Mouse (Mus musculus) thymus, postnatal 25 days (tissue): ENCODE measurements around the gene Ptprj.

ENCODE experiments used
- DNase-seq: peaks from one replicate; pipeline ENCODE4 v3.0.0; 2022

Gene Ptprj

DNA sequence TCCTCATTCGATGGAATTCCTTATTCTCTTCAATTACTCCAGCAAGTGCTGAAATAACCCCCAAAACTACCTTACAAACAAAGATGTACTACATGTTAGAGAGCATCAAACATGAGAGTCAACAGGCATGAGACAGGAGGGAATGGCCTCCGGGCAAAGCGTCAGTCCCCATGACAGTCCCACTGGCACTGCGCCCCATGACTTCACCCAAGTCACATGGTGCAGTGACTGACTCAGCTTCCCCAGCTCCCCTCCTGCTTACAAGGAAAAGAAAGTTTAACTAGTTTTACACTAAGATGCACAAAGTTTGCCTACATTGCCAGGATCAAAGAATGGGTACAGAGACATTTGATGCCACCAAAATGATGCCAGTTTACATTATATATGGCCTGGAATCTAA is 71.2 kb downstream of the Ptprj start:
- no peak for DNase-seq

GRCm38 (mm10) chr2:90506143-90506542 is 74.3 kb downstream of the Ptprj start:
- no peak for DNase-seq

DNA sequence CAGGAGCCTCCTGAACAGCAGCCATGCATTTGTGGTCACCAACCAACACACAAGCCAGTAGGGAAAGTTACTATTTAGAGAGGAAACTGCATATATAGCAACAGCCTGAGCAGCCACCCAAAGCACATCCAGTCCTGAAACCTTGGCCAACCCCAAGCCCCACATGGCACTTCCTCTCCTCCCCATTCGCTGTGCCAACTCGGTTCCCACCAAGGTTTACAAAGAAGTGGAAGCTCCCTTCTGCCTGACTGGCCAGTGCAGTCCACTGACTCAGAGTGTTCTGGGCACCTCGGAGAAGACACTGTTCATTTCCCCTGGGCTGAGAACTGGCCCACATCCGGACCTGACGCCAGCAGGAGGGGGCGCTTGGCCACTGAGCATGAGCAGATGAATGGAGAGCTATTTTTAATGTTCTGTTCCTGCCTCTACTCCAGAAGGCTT is 75.7 kb downstream of the Ptprj start:
- peak; percentile 59 for DNase-seq

GRCm38 (mm10) chr2:90503182-90503833 is 77.1 kb downstream of the Ptprj start:
- no peak for DNase-seq

DNA sequence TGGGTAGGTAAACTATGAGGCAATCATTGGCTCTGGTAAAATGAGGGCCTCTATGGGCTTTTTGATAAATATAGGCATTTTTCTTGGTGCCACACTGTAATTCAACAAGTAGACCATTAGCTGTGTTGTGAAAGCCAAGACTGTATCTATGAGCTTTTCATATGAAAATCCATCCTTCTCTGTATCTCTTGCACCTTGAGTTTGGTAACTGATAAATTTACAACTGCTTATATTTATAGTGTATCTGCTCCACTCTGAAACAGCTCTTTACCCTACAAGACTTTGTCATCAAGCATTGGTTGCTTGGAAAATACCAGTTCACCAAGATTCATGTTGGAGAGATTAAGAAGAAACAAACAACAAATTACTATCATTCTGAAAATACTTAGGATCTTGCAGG is 77.7 kb downstream of the Ptprj start:
- DNase-seq, result no peak

- DNase-seq, result no peak
Observed at GRCm38 (mm10) chr2:90501708-90502107, 78.7 kb downstream of the Ptprj start.

GRCm38 (mm10) chr2:90500892-90501291 is 79.6 kb downstream of the Ptprj start:
- no peak for DNase-seq

DNA sequence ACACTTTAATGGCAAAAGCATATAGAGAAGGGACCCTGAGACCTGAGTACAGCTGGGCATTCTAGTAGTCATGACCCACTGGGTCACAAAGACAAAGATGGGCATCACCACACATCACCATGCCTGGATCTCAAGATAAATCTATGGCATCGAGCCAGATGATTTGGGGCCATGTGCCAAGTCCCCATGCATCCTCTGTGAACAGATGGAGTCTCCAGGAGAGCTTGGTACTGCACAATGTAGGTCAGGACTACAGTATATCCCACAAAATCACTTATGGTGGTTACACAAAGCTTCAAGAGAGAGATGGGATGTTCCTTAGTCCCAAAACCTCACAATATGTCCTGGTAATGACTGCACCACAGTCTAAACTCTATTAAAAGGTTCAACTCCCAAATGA is 81.4 kb downstream of the Ptprj start:
- DNase-seq, result no peak

- no peak for DNase-seq
Observed at GRCm38 (mm10) chr2:90497551-90497950, 82.9 kb downstream of the Ptprj start.

DNA sequence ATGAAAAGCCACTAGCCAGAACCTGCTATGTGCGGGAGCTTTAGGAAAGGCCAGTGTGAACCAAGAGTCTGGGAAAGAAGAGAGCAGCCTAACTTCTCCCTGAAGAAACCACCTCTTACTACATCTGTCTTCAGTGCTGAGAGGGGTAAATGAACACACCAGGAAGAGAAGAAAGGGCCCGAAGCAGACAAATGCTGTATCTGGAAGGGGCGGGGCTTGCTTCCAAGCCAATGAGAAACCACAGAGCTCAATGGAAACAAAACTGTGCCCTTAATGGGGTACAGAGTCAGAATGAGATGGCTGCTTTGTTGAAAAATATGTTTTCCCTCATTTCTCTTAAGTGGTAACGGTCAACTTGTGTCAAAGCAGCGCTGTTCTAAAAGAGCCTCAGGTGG is 83.8 kb downstream of the Ptprj start:
- DNase-seq, result peak; percentile 41

DNA sequence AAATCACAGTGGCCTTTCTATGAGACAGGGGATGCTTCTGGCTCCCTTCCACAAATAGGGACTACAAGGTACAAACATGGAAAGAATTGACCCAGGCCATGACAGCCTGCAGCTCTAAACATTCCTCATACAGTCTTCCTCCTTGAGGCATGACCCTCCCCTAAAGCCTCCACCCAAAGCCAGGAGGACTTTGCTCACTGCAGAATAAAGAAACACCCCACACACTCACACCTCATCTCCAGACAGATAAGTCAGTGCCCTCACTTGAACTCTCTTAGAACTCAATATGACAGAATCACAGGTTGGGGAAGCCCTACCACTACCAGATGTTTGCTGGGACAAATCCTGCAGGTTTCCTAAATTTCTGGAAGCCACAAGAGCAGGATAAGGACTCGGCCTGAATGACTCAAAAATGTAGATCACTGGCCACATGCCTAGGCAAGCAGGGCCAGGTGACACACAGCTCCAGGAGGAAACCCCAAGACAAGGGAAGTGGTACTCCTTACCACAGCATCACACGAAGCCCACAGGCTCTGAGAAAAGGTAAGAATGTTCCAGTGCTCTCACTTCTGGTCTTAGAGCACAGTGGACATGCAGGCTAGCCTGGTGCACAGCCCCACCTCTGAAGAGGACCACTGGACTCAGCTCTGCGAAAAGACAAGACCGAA is 84.3 kb downstream of the Ptprj start:
- DNase-seq, result no peak

- no peak for DNase-seq
Observed at GRCm38 (mm10) chr2:90490279-90491046, 90.0 kb downstream of the Ptprj start.

DNA sequence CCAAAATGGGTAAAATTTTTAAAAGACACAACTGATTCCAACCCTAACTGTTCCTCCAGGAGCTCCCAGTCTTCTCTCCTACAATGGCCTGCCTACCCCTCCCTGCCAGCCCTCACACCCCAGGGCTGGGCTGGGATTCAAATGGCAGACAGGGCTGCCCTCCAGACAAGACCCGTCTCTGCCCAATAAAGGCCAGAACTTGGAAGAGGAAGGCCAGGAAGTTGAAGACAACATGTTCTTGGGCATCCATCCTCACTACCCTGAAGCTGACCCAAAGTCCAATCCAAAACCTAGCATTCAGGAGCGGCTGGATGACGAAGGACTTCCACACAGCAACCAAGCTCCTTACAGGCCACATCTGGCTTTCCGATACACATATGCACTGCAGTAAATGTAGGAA is 90.6 kb downstream of the Ptprj start:
- DNase-seq, result no peak

DNA sequence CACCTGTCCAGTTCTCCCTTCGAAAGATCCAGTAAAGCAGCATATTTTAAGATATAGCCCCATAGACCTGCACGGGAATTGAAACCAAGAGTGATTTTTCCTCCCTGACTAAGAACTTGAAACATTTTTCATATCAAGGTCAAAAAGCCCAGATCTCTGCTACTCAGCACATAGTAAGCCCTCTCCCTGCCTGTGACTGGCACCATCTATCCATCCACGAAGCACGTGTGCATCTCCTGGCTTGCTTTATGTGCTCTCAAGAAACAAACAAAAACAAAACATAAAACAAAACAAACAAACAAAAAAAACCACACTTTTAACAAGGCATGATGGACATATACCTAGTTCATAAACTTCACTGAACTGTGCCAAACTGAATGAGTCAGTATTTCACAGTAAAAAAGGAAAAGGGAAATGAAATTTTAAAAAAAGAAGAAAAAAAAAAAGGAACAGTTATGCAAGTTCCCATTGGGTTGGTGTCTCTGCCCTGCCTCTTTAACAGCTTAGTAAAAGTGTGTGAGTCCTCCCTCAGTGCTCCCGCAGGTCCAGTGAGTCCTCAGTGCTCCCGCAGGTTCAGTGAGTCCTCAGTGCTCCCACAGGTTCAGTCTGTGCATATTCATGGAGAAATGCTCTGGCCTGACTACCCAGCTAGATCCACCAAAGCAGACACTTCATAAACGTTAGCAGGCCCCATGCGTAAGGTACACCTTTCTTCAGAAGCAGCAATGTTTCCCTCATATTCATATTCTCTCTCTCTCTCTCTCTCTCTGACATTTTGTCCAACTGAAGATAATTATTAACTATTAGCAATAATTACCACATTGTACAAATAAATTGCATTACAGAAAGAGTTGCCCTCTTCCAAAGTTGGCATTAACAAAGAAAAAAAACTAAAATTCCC is 91.5 kb downstream of the Ptprj start:
- no peak for DNase-seq

- DNase-seq, result no peak
Observed at GRCm38 (mm10) chr2:90487471-90488238, 92.8 kb downstream of the Ptprj start.

DNA sequence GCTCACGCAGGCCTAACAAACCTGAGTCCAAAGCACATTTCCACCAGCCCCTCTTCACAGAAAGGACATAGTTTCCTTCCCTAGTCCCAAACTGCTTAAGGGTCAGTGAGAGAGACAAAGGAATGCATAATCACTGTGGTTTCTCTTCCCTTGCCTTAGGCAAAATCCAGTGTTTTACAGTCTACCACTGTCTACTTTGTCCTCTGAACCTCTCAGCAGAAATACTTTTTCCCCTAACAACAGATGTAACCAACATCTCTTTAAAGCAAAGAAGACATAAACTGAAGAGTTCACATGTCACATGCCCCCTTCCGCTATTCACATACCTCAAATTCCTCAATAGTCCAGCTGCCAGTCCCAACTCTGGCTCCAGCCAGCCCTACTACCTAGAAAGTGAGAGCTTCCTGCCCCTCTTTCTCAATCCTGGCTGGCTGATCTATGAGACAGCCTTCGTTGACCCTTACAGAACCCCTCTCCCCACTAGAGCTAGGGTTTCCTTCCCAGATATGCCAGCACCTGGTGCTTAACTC is 94.2 kb downstream of the Ptprj start:
- no peak for DNase-seq

GRCm38 (mm10) chr2:90481505-90481904 is 98.9 kb downstream of the Ptprj start:
- no peak for DNase-seq

DNA sequence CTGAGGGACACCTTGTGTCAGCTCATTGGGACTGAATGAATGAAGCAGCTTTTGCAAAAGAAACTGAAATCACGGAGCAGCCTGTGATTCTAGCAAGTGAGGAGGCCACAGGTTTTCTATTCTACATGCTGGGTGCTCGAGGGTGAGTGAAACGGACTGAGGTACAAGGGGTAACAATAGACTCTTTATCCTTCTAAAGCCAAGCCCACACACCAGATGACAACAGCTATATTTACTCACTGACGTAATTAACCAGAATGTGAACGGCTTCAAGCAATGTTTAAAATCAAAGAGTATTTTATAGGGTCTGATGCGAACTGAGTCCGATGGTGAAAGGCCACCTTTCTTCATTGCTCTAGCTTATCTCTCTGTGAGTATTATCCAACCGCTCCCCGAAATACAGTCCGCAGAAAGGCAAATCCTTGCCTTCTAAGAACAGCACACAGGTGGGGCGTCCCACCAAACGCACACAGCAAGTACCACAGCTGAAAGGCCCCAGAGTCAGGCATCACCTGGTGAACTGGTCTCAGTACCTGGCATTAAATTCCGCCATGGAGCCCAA is 99.6 kb downstream of the Ptprj start:
- DNase-seq, result no peak

- DNase-seq, result no peak
Observed at GRCm38 (mm10) chr2:90478531-90478930, 101.9 kb downstream of the Ptprj start.

GRCm38 (mm10) chr2:90477617-90478016 is 102.8 kb downstream of the Ptprj start:
- no peak for DNase-seq

DNA sequence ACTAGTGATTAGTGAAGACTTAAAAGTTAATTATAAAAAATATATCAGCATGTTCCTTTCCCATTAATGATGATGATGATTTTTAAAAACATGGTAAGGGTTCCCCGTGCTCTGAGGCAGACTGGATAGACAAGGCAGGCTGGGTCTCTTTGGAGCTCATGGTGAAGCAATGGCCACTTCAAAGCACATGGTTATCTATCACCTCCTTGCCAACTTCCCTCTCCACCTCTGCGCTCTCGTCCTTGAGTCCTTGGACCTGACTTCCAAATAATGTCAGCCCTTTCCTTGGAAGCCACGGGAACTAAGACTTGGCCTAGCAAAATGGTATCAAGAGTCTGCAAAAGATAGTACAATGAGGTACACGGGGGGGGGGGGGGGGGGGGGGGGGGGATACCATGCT is 103.7 kb downstream of the Ptprj start:
- DNase-seq, result no peak

DNA sequence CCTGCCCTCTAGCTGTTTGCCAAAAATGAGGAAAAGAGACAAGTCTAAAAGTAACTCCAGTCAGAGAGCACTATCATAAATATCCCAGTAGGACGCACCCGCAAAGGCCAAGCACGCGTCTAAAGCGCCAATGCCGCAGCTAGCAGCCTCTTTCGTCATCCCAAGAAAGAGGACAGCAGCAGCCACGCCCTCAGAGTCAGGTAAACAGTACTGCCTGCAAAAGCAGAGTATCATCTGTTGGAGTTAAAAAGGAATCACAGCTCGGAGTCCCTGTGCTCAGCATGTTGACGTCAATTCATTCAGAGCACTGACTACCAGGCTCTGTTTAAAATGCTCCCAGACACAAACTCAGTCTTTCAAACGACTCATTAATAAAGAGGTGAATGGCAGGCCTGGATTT is 104.1 kb downstream of the Ptprj start:
- DNase-seq, result no peak
